Mouse (Mus musculus) heart, postnatal 0 days (tissue): ENCODE measurements around the gene Atl2.

Experiments used
- CTCF ChIP-seq: IDR thresholded peaks from 2 replicates; pipeline ENCODE4 v1.5.1; 2016; ENCODE audit warnings: antibody characterized with exemption, control low read depth, low read depth
- EP300 ChIP-seq: IDR thresholded peaks from 2 replicates; pipeline ENCODE4 v1.6.1; 2016; ENCODE audit warnings: antibody characterized with exemption, low read depth

- TF ChIP-seq CTCF (no peak), EP300 (no peak)
These were observed 77.0 kb downstream of the Atl2 start for GRCm38 (mm10) chr17:79818884-79819283.
